Mouse (Mus musculus) lung, postnatal 36 days (tissue): ENCODE measurements at regions not wholly inside any gene's neighbourhood (a gene's known extent, or its start where the extent isn't known, plus 50 kb on each side); places are given as distances from the start of the nearest gene placed in this dataset.

Experiments used
- DNase-seq: peaks from one replicate; pipeline ENCODE4 v3.0.0; 2022; ENCODE audit warnings: mixed read lengths

- no peak for DNase-seq
Measured at GRCm38 (mm10) chr11:113096209-113096608, 314.2 kb downstream of the Sox9 start.

- DNase-seq, result no peak
Measured at GRCm38 (mm10) chr11:113098360-113098759, 316.3 kb downstream of the Sox9 start.

GRCm38 (mm10) chr11:113100800-113101199 is 318.8 kb downstream of the Sox9 start:
- peak; percentile 24 for DNase-seq

GRCm38 (mm10) chr11:113101534-113101933 is 319.5 kb downstream of the Sox9 start:
- peak; percentile 91 for DNase-seq

- DNase-seq, result no peak
Measured at GRCm38 (mm10) chr11:113103161-113103845, 321.3 kb downstream of the Sox9 start.

GRCm38 (mm10) chr11:113105371-113105770 is 323.3 kb downstream of the Sox9 start:
- no peak for DNase-seq

- DNase-seq, result no peak
Measured at GRCm38 (mm10) chr11:113107205-113107844, 325.3 kb downstream of the Sox9 start.

GRCm38 (mm10) chr11:113107966-113108699 is 326.1 kb downstream of the Sox9 start:
- DNase-seq, result no peak

GRCm38 (mm10) chr11:113109096-113109495 is 327.1 kb downstream of the Sox9 start:
- DNase-seq, result peak; percentile 24

- peak; percentile 26 for DNase-seq
Measured at GRCm38 (mm10) chr11:113113220-113113817, 331.3 kb downstream of the Sox9 start.

- DNase-seq, result no peak
Measured at GRCm38 (mm10) chr11:113117179-113117898, 335.3 kb downstream of the Sox9 start.

- DNase-seq, result no peak
Measured at GRCm38 (mm10) chr11:113120570-113120969, 338.5 kb downstream of the Sox9 start.

GRCm38 (mm10) chr11:113121307-113121706 is 339.3 kb downstream of the Sox9 start:
- DNase-seq, result no peak

GRCm38 (mm10) chr11:113122137-113122536 is 340.1 kb downstream of the Sox9 start:
- no peak for DNase-seq

- no peak for DNase-seq
Measured at GRCm38 (mm10) chr11:113122964-113123363, 340.9 kb downstream of the Sox9 start.

- DNase-seq, result no peak
Measured at GRCm38 (mm10) chr11:113125832-113126231, 343.8 kb downstream of the Sox9 start.

- no peak for DNase-seq
Measured at GRCm38 (mm10) chr11:113129192-113129591, 347.2 kb downstream of the Sox9 start.

- DNase-seq, result no peak
Measured at GRCm38 (mm10) chr11:113129975-113130374, 348.0 kb downstream of the Sox9 start.

GRCm38 (mm10) chr11:113132078-113133064 is 350.3 kb downstream of the Sox9 start:
- peak; percentile 78 for DNase-seq

GRCm38 (mm10) chr11:113133407-113133806 is 351.4 kb downstream of the Sox9 start:
- no peak for DNase-seq

- no peak for DNase-seq
Measured at GRCm38 (mm10) chr11:113135261-113135660, 353.2 kb downstream of the Sox9 start.
